Mouse (Mus musculus) embryonic facial prominence, embryonic 13.5 days (tissue): Measurements from ENCODE around the gene Tapt1. TPM values are rescaled to one million over a fixed set of nuclear protein-coding genes. Genes with fewer than 3 reads are reported as not detected.
"Not testable (repeated sequence)": the region's sequence is repeated elsewhere in the genome, so short reads cannot be mapped to it uniquely, and the experiment has no call there.

Source experiments
- ATAC-seq: fragments of 200-750 bp; cut with Nextera tagmentation; 2 replicates; pipeline ENCODE4 v1.8.0; 2017; ENCODE audit warnings: low read depth; ENCODE audit not compliant: insufficient number of reproducible peaks, insufficient read depth, low FRiP score, low TSS enrichment
- H3K27ac ChIP-seq: fragments of 300-500 bp; sonication (generic); 2 replicates; pipeline ENCODE4 v1.5.1; 2015; ENCODE audit warnings: moderate library complexity, mild to moderate bottlenecking, inconsistent platforms
- H3K27me3 ChIP-seq: fragments of 300-500 bp; sonication (generic); 2 replicates; pipeline ENCODE4 v1.6.1; 2015; ENCODE audit warnings: mild to moderate bottlenecking, inconsistent platforms
- H3K36me3 ChIP-seq: fragments of 300-500 bp; sonication (generic); 2 replicates; pipeline ENCODE4 v1.6.1; 2015; ENCODE audit warnings: mild to moderate bottlenecking, inconsistent platforms
- H3K4me1 ChIP-seq: fragments of 300-500 bp; sonication (generic); 2 replicates; pipeline ENCODE4 v1.6.1; 2015; ENCODE audit warnings: inconsistent platforms
- H3K4me2 ChIP-seq: fragments of 300-500 bp; sonication (generic); 2 replicates; pipeline ENCODE4 v1.6.1; 2015; ENCODE audit warnings: moderate library complexity, mild to moderate bottlenecking, inconsistent platforms
- H3K4me3 ChIP-seq: fragments of 300-500 bp; sonication (generic); 2 replicates; pipeline ENCODE4 v1.5.1; 2015; ENCODE audit warnings: mild to moderate bottlenecking, inconsistent platforms
- H3K9ac ChIP-seq: fragments of 300-500 bp; sonication (generic); 2 replicates; pipeline ENCODE4 v1.6.1; 2015; ENCODE audit warnings: mild to moderate bottlenecking, inconsistent platforms
- H3K9me3 ChIP-seq: fragments of 300-500 bp; sonication (generic); 2 replicates; pipeline ENCODE4 v1.6.1; 2016; ENCODE audit warnings: inconsistent platforms
- WGBS: fragments of 180-500 bp; shearing (Covaris S2); methylation state at CpG from one replicate; pipeline ENCODE4 v1.1.7; 2015; ENCODE audit warnings: mixed read lengths; 5-methylcytosine and 5-hydroxymethylcytosine counted together
- polyA plus RNA-seq: library from polyadenylated mRNA; unstranded; fragments of >200 nt; fragmentation: Nextera tagmentation; extraction: Ambion mirVana; gene quantifications from 2 replicates; pipeline ENCODE4 v1.2.1, GENCODE M21; 2015

Tapt1 gene
- polyA plus RNA-seq, 1 experiment from 2014 or later = 34.1 TPM

GRCm38 (mm10) chr5:44157760-44158159 lies 68.7 kb downstream of the Tapt1 start:
- 88% methylated on average over 6 of the region's 6 CpGs for WGBS
- Histone ChIP-seq H3K27me3 (no peaks in the 10 kb centered on the region), H3K27ac (no peak overlapping the region), H3K4me1 (no peaks in the 10 kb centered on the region), H3K9ac (no peak overlapping the region), H3K36me3 (no peaks in the 10 kb centered on the region), H3K4me2 (no peak overlapping the region), H3K4me3 (no peak overlapping the region), H3K9me3 (no peaks in the 10 kb centered on the region)
- no peak for ATAC-seq

- H3K9me3 ChIP-seq = peaks cover 8% of the 10 kb centered on the region; the same call in 1 of the 2 replicates
- no peak overlapping the region for H3K9ac ChIP-seq
- no peaks in the 10 kb centered on the region for H3K27me3 ChIP-seq
- no peak overlapping the region for H3K27ac ChIP-seq
- WGBS = 81% methylated on average over 1 of the region's 1 CpGs
- no peaks in the 10 kb centered on the region for H3K4me1 ChIP-seq
- ATAC-seq = no peak
- H3K4me2 ChIP-seq = no peak overlapping the region
- H3K36me3 ChIP-seq = no peaks in the 10 kb centered on the region
- no peak overlapping the region for H3K4me3 ChIP-seq
Measured at GRCm38 (mm10) chr5:44153050-44153449, 73.4 kb downstream of the Tapt1 start.

GRCm38 (mm10) chr5:44151327-44152051 lies 74.9 kb downstream of the Tapt1 start:
- no peaks in the 10 kb centered on the region for H3K36me3 ChIP-seq
- no peak overlapping the region for H3K9ac ChIP-seq
- H3K27me3 ChIP-seq = no peaks in the 10 kb centered on the region
- no peak overlapping the region for H3K4me2 ChIP-seq
- H3K27ac ChIP-seq = no peak overlapping the region
- peaks cover 8% of the 10 kb centered on the region; the same call in 1 of the 2 replicates for H3K9me3 ChIP-seq
- no peaks in the 10 kb centered on the region for H3K4me1 ChIP-seq
- H3K4me3 ChIP-seq = no peak overlapping the region
- no peak for ATAC-seq
- 84% methylated on average over 4 of the region's 4 CpGs for WGBS

- WGBS = 79% methylated on average over 3 of the region's 3 CpGs
- Histone ChIP-seq H3K4me3 (no peak overlapping the region), H3K27ac (no peak overlapping the region), H3K4me1 (no peaks in the 10 kb centered on the region), H3K36me3 (no peaks in the 10 kb centered on the region), H3K9me3 (peaks cover 8% of the 10 kb centered on the region; the same call in 1 of the 2 replicates), H3K9ac (no peak overlapping the region), H3K4me2 (no peak overlapping the region), H3K27me3 (no peaks in the 10 kb centered on the region)
- no peak for ATAC-seq
Measured at GRCm38 (mm10) chr5:44147732-44148131, 78.7 kb downstream of the Tapt1 start.

GRCm38 (mm10) chr5:44146437-44147332 lies 79.7 kb downstream of the Tapt1 start:
- Histone ChIP-seq H3K27me3 (no peaks in the 10 kb centered on the region), H3K4me2 (no peak overlapping the region), H3K9me3 (peaks cover 8% of the 10 kb centered on the region; the same call in 1 of the 2 replicates), H3K4me3 (no peak overlapping the region), H3K4me1 (no peaks in the 10 kb centered on the region), H3K36me3 (no peaks in the 10 kb centered on the region), H3K27ac (no peak overlapping the region), H3K9ac (no peak overlapping the region)
- 78% methylated on average over 6 of the region's 6 CpGs for WGBS
- no peak for ATAC-seq

GRCm38 (mm10) chr5:44143467-44144235 lies 82.8 kb downstream of the Tapt1 start:
- no peaks in the 10 kb centered on the region for H3K27me3 ChIP-seq
- no peak overlapping the region for H3K4me2 ChIP-seq
- no peak overlapping the region for H3K27ac ChIP-seq
- H3K9me3 ChIP-seq = no peaks in the 10 kb centered on the region
- ATAC-seq = no peak
- no peaks in the 10 kb centered on the region for H3K36me3 ChIP-seq
- H3K4me1 ChIP-seq = no peaks in the 10 kb centered on the region
- H3K4me3 ChIP-seq = no peak overlapping the region
- 31% methylated on average over 8 of the region's 8 CpGs for WGBS
- no peak overlapping the region for H3K9ac ChIP-seq

- WGBS = 75% methylated on average over 4 of the region's 4 CpGs
- no peak for ATAC-seq
- Histone ChIP-seq H3K9ac (no peak overlapping the region), H3K27me3 (no peaks in the 10 kb centered on the region), H3K27ac (no peak overlapping the region), H3K9me3 (no peaks in the 10 kb centered on the region), H3K4me1 (no peaks in the 10 kb centered on the region), H3K36me3 (no peaks in the 10 kb centered on the region), H3K4me2 (no peak overlapping the region), H3K4me3 (no peak overlapping the region)
Measured at GRCm38 (mm10) chr5:44127487-44127886, 98.9 kb downstream of the Tapt1 start.

GRCm38 (mm10) chr5:44126574-44126973 lies 99.9 kb downstream of the Tapt1 start:
- H3K4me3 ChIP-seq, H3K9me3 ChIP-seq, H3K4me1 ChIP-seq, H3K27ac ChIP-seq, H3K36me3 ChIP-seq, H3K9ac ChIP-seq, H3K4me2 ChIP-seq, H3K27me3 ChIP-seq, ATAC-seq: not testable (repeated sequence)
- WGBS = 92% methylated on average over 8 of the region's 8 CpGs

Other genes with a start within 250 kb of the Tapt1 start
- 13.5 and 14.0 TPM in 2 replicates for gene Fgfbp1, start 244.8 kb downstream of the Tapt1 start, polyA plus RNA-seq
- gene Prom1, start 124.6 kb downstream of the Tapt1 start, polyA plus RNA-seq = 38.2 and 47.7 TPM in 2 replicates